Mouse (Mus musculus) left cerebral cortex, adult 8-10 months (tissue): Measurements from ENCODE around the gene Atg2b. TPM values are rescaled to one million over a fixed set of nuclear protein-coding genes. Genes with fewer than 3 reads are reported as not detected.

ENCODE experiments used
- DNase-seq, 2 experiments: peaks; one replicate each; pipeline ENCODE4 v3.0.0; 2022; ENCODE audit warnings: low spot score in 2 of 2
- total RNA-seq, 4 experiments: library from RNA; stranded (reverse); gene quantifications; 2 replicates each; pipeline ENCODE4 v1.2.4; 2022

Atg2b gene
- 10 to 100 TPM; 45.6 to 50.2 (median 48.0) TPM for total RNA-seq

GRCm38 (mm10) chr12:105685001-105685691 lies at the start of gene Atg2b:
Gene Atg2b (minus strand): TSS chr12:105685211.
- DNase-seq: peak; percentile 86 to 93

GRCm38 (mm10) chr12:105733370-105734159 lies 48.6 kb upstream of the Atg2b start:
- no peak for DNase-seq

GRCm38 (mm10) chr12:105730851-105731460 lies 45.9 kb upstream of the Atg2b start:
- no peak for DNase-seq

GRCm38 (mm10) chr12:105727964-105728363 lies 43.0 kb upstream of the Atg2b start:
- DNase-seq: no peak

- no peak for DNase-seq
Measured at GRCm38 (mm10) chr12:105727268-105727667, 42.3 kb upstream of the Atg2b start.

GRCm38 (mm10) chr12:105725736-105726135 lies 40.7 kb upstream of the Atg2b start:
- no peak for DNase-seq

- no peak for DNase-seq
Measured at GRCm38 (mm10) chr12:105724616-105725015, 39.6 kb upstream of the Atg2b start.

- peak in 1 of 2 experiments; percentile 13 for DNase-seq
Measured at GRCm38 (mm10) chr12:105722657-105723056, 37.6 kb upstream of the Atg2b start.

GRCm38 (mm10) chr12:105721452-105722132 lies 36.6 kb upstream of the Atg2b start:
- no peak for DNase-seq

- no peak for DNase-seq
Measured at GRCm38 (mm10) chr12:105720196-105720595, 35.2 kb upstream of the Atg2b start.

- DNase-seq: peak; percentile 9 to 53
Measured at GRCm38 (mm10) chr12:105718616-105719015, 33.6 kb upstream of the Atg2b start.

GRCm38 (mm10) chr12:105705799-105706487 lies 20.9 kb upstream of the Atg2b start, which contains the start of gene Ak7:
Gene Ak7 (plus strand): TSS chr12:105705976.
- DNase-seq: no peak

GRCm38 (mm10) chr12:105700433-105700832 lies 15.4 kb upstream of the Atg2b start:
- no peak for DNase-seq

- DNase-seq: no peak
Measured at GRCm38 (mm10) chr12:105697104-105697780, 12.2 kb upstream of the Atg2b start.

GRCm38 (mm10) chr12:105695848-105696247 lies 10.8 kb upstream of the Atg2b start:
- DNase-seq: no peak

GRCm38 (mm10) chr12:105694021-105694420 lies 9.0 kb upstream of the Atg2b start:
- DNase-seq: no peak

GRCm38 (mm10) chr12:105689435-105689834 lies 4.4 kb upstream of the Atg2b start:
- DNase-seq: no peak

GRCm38 (mm10) chr12:105688546-105688945 lies 3.5 kb upstream of the Atg2b start:
- DNase-seq: no peak

GRCm38 (mm10) chr12:105687416-105687815 lies 2.4 kb upstream of the Atg2b start:
- no peak for DNase-seq

- DNase-seq: no peak
Measured at GRCm38 (mm10) chr12:105686791-105687190, 1.8 kb upstream of the Atg2b start.
